Mouse (Mus musculus): ENCODE data around the gene Prg3. TPM values are rescaled to one million over a fixed set of nuclear protein-coding genes. Genes with fewer than 3 reads are reported as not detected.

Gene Prg3
- polyA plus RNA-seq, 1 experiment: not detected

DNA sequence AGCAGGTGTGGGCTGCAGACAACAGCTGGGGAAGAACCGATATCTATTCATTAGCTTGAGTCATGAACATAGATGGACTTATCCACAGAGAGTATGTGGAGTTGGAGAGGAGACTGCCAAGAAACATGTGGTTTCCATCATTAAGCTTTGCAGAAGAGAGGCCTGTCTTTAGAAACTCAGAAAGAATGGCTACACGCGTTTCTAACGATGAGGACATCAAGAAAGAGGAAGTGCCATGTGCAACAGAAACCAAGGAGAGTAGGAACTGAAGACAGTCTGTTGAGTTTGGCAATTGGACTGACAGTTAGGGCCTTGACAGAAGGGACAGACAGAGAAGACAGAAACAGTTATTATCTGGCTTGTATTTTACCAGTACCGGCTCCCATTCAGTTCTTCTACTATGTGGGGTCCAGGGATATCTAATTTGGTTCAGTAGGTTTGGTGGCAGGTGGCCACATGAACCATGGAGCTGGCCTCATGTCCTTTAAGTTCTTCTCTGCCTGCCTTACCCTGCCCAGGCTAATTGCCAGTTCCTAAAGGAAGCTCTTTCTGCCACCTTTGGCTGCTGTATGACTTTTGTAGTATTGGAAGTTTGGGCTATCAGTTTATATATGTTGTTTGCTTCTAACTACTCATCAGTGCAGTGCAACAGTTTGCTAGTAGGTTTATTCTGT is 20.6 kb upstream of the Prg3 start:
- Histone ChIP-seq H3K4me3 (replicated peaks; ENCODE audit: extremely low read depth, low read depth, low read length) (no peak overlapping the region), H3K4me1 (ENCODE audit: control insufficient read depth, insufficient read depth, low read length) (no peaks in the 10 kb centered on the region)
- WGBS: 72% methylated on average over 5 of the region's 5 CpGs
- no peak for DNase-seq
- no peak for TF ChIP-seq POLR2A (IDR thresholded peaks at IDR 0.05; ENCODE audit: borderline replicate concordance, extremely low read depth, low read depth, low read length)
- TF ChIP-seq CTCF (IDR thresholded peaks at IDR 0.05; ENCODE audit: insufficient read depth, low read length): no peak

DNA sequence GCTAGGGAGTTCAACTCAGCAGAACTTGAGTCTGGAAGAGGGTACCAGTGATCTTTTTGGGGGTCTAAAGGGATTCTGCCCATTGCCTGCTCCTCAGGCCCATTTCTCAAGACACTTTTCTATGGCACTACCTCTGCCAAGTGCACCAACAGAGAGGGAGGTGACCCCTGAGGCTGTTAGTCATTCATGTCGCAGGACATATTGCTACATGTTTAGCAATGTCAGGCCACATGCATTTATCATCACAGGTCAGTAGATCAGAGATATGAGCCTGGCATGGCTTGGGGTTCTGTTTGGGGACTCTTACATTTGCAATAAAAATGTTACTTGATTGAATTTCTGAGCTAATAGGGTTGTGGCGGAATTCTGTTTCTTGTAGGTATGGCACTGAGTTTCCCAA is 12.4 kb upstream of the Prg3 start:
- WGBS: 90% methylated on average over 2 of the region's 2 CpGs
- Histone ChIP-seq H3K4me3 (replicated peaks; ENCODE audit: extremely low read depth, low read depth, low read length) (no peak overlapping the region), H3K4me1 (ENCODE audit: control insufficient read depth, insufficient read depth, low read length) (no peaks in the 10 kb centered on the region)
- no peak for DNase-seq
- TF ChIP-seq POLR2A (IDR thresholded peaks at IDR 0.05; ENCODE audit: borderline replicate concordance, extremely low read depth, low read depth, low read length) (no peak), CTCF (IDR thresholded peaks at IDR 0.05; ENCODE audit: insufficient read depth, low read length) (no peak)

DNA sequence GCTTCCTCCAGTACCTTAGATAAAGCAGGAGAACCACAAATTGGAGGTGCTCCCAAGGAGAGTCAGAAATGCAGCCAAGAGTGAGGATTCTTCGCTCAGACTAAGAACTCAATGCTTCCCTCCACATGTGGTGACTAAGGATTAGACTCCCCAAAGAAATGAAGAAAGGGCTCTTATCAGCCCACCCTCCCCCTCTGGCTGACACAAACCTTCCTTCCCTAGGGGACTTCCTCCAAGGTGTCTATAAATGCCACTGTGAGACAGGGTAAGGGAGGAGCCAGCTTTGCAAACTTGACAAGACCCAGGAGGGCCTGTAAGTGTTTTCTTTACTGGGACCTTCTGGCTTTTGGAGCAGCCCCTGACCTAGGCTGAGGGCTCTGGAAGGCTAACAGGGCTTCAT is 7.8 kb upstream of the Prg3 start, which contains the start of gene Prg2:
Gene Prg2, plus strand, starts transcription at position 274 of the 400 bp plus-strand sequence.
- H3K4me1 ChIP-seq (ENCODE audit: control insufficient read depth, insufficient read depth, low read length): no peaks in the 10 kb centered on the region
- WGBS: 63% methylated on average over 1 of the region's 1 CpGs
- no peak for DNase-seq
- TF ChIP-seq POLR2A (IDR thresholded peaks at IDR 0.05; ENCODE audit: borderline replicate concordance, extremely low read depth, low read depth, low read length): no peak
- no peak for TF ChIP-seq CTCF (IDR thresholded peaks at IDR 0.05; ENCODE audit: insufficient read depth, low read length)
- H3K4me3 ChIP-seq (replicated peaks; ENCODE audit: extremely low read depth, low read depth, low read length): no peak within 1 kb of the TSS

DNA sequence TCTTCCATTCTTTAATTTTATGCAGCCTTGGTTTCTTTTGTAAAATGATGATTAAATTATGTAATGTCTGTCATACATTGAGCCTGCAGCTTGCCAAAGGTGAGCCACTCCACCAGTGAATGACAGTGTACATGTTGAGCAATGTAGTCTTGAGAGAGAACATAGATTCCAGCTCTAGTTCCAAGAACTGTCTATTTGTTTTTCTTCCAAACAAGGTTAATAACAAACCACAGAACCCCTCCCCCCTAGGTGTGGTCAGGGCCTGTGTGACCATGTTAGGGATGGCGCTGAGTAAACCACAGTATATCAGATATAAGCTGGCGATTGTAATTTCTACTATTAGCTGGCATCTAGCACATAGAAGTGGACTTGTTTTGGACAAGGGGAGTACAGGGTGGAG is 8.4 kb downstream of the Prg3 start:
- Histone ChIP-seq H3K4me3 (replicated peaks; ENCODE audit: extremely low read depth, low read depth, low read length) (no peak overlapping the region), H3K4me1 (ENCODE audit: control insufficient read depth, insufficient read depth, low read length) (peaks cover 4% of the 10 kb centered on the region; the same call in 1 of the 2 replicates)
- DNase-seq: no peak
- TF ChIP-seq POLR2A (IDR thresholded peaks at IDR 0.05; ENCODE audit: borderline replicate concordance, extremely low read depth, low read depth, low read length) (no peak), CTCF (IDR thresholded peaks at IDR 0.05; ENCODE audit: insufficient read depth, low read length) (no peak)
- 78% methylated on average over 2 of the region's 2 CpGs for WGBS

DNA sequence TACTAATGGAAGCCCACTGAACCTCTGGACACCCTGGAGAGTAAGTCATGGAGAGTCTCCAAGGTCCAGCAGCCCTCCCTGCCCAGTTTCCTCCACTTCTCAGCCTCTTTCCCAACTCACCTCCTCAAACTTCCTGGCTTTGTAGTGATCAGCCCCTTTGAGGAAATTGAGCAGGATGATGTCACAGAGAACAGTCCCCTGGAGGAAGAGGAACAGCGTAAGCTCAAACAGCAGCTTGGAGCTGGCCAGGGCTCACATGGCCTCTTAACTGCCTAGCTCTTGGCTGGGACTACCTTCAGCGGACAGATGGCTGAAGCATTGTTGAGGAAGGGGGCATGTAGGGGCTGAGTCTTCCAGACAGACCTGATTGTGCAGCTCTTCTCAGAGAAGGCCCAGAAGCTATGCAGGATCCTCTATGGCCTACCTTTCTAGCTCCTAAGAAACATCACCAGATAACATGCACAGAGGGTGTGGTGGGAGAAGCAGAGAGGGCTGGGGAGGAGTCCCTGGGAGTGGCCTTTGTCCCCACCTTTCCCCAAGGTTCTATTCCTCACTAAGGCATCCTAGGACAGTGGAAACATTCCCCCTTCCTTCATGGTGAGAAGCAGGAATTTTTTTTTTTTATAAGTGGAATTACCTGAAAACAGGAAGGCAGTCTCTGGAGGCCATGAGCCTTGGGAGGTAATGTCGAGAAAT is 11.6 kb downstream of the Prg3 start:
- no peak overlapping the region for H3K4me3 ChIP-seq (replicated peaks; ENCODE audit: extremely low read depth, low read depth, low read length)
- no peak for DNase-seq
- WGBS: 41% methylated on average over 3 of the region's 3 CpGs
- no peak for TF ChIP-seq CTCF (IDR thresholded peaks at IDR 0.05; ENCODE audit: insufficient read depth, low read length)
- no peak for TF ChIP-seq POLR2A (IDR thresholded peaks at IDR 0.05; ENCODE audit: borderline replicate concordance, extremely low read depth, low read depth, low read length)
- peaks cover 6% of the 10 kb centered on the region for H3K4me1 ChIP-seq (ENCODE audit: control insufficient read depth, insufficient read depth, low read length)

DNA sequence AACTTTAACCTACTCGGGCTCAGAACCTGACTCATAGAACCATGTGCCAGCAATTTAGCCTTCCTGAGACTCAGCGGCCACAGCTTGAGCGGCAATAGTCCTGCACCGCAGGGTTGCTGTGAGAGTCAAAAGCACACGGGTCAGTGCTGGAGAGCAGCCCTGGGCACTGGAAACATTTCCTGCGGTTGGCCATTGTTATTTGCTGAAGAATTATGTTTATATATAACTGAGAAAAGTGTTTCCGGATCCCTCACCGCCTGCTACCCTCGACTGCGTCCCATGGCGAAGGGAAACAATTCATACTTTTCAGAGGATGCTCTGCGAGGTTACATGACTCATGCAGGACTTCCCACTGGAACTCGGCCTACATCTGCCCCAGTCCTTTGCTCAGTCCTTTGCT is 13.5 kb downstream of the Prg3 start:
- peaks cover 6% of the 10 kb centered on the region for H3K4me1 ChIP-seq (ENCODE audit: control insufficient read depth, insufficient read depth, low read length)
- H3K4me3 ChIP-seq (replicated peaks; ENCODE audit: extremely low read depth, low read depth, low read length): no peak overlapping the region
- WGBS: 42% methylated on average over 13 of the region's 13 CpGs
- DNase-seq: no peak
- TF ChIP-seq CTCF (IDR thresholded peaks at IDR 0.05; ENCODE audit: insufficient read depth, low read length): no peak
- TF ChIP-seq POLR2A (IDR thresholded peaks at IDR 0.05; ENCODE audit: borderline replicate concordance, extremely low read depth, low read depth, low read length): 0 out of 2 replicates have a peak, but pooled peaks have one; percentile 24

DNA sequence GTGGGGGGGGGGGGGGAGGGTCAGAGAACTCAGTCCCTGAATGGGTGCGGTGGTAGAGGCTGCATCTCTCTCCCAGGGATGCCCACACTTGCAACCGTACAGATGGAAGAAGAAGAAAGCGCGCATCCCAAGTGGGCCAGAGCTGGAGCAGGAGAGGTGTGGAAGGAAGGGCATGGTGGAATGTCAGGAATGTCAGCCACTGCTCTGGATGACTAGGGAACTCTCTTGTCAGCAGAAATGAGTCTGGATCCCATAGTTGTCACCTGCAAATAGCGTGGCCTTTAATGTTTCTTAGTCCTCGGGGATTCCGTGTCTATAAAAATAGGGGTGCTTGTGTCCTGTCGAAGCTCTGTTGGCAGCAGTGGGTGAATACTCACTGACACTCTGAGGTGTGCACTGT is 14.6 kb downstream of the Prg3 start:
- 81% methylated on average over 8 of the region's 8 CpGs for WGBS
- TF ChIP-seq POLR2A (IDR thresholded peaks at IDR 0.05; ENCODE audit: borderline replicate concordance, extremely low read depth, low read depth, low read length) (no peak), CTCF (IDR thresholded peaks at IDR 0.05; ENCODE audit: insufficient read depth, low read length) (no peak)
- Histone ChIP-seq H3K4me1 (ENCODE audit: control insufficient read depth, insufficient read depth, low read length) (peaks cover 6% of the 10 kb centered on the region), H3K4me3 (replicated peaks; ENCODE audit: extremely low read depth, low read depth, low read length) (no peak overlapping the region)
- DNase-seq: no peak

DNA sequence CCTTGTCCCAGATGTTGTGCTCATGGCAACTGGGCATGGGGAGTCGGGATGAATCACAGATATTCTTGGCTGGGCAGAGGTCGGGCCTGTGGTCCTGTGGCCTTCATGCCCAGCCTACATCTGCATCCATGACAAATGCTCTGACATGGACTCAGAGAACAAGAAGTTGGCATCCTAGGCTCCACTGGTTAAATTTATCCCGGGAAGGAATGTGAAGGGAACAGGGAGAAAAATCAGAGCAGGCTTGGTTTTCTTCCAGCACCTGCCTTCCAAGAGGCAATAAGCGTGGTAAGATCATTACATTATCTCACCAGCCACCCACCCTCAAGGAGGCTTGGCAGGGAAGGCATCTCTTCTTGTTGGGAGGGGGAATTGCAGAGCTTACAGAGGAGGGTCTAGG is 16.3 kb downstream of the Prg3 start:
- peaks cover 6% of the 10 kb centered on the region for H3K4me1 ChIP-seq (ENCODE audit: control insufficient read depth, insufficient read depth, low read length)
- WGBS: 88% methylated on average over 4 of the region's 4 CpGs
- no peak for DNase-seq
- no peak overlapping the region for H3K4me3 ChIP-seq (replicated peaks; ENCODE audit: extremely low read depth, low read depth, low read length)
- TF ChIP-seq POLR2A (IDR thresholded peaks at IDR 0.05; ENCODE audit: borderline replicate concordance, extremely low read depth, low read depth, low read length) (no peak), CTCF (IDR thresholded peaks at IDR 0.05; ENCODE audit: insufficient read depth, low read length) (no peak)

DNA sequence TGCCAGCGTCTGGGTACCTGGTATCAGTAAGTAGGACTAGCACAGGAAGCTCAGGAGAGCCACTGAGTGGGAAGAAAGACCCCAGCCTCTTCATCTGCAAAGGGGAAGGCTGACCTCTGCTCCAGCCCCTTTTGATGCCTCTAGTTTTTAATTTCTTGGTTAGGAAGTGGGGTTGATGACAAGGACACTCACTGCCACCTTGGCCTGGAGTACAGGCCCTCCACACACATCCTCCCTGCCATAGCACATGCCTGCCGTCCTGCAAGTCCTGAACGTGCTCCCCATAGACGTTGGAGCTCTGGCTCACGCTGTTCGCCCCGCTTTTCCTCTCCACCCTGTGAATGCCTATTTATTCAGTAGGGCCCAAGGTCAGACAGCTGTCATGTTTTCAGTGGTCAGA is 18.6 kb downstream of the Prg3 start:
- Histone ChIP-seq H3K4me1 (ENCODE audit: control insufficient read depth, insufficient read depth, low read length) (peaks cover 2% of the 10 kb centered on the region; the same call in 1 of the 2 replicates), H3K4me3 (replicated peaks; ENCODE audit: extremely low read depth, low read depth, low read length) (no peak overlapping the region)
- WGBS: 84% methylated on average over 7 of the region's 7 CpGs
- TF ChIP-seq CTCF (IDR thresholded peaks at IDR 0.05; ENCODE audit: insufficient read depth, low read length) (no peak), POLR2A (IDR thresholded peaks at IDR 0.05; ENCODE audit: borderline replicate concordance, extremely low read depth, low read depth, low read length) (no peak)
- DNase-seq: no peak

DNA sequence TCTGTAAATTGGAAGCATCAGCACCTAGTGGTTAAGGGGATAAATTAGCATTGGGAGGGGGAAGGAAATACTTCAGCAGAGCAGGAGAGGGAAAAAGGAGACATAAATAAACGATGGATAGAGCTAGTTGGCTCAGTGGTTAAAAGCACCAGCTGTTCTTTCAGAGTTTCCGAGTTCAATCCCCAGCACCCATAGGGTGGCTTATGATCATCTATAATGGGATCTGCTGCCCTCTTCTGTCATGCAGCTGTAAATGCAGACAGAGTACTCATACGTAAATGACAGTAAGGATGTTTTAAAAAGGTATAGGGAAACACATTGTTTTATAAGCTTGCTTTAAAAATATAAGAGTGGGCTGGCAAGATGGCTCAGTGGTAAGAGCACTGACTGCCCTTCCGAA is 19.7 kb downstream of the Prg3 start:
- DNase-seq: no peak
- 0 out of 2 replicates have a peak, but pooled peaks have one; percentile 7 for TF ChIP-seq CTCF (IDR thresholded peaks at IDR 0.05; ENCODE audit: insufficient read depth, low read length)
- no peak for TF ChIP-seq POLR2A (IDR thresholded peaks at IDR 0.05; ENCODE audit: borderline replicate concordance, extremely low read depth, low read depth, low read length)
- H3K4me3 ChIP-seq (replicated peaks; ENCODE audit: extremely low read depth, low read depth, low read length): no peak overlapping the region
- H3K4me1 ChIP-seq (ENCODE audit: control insufficient read depth, insufficient read depth, low read length): no peaks in the 10 kb centered on the region
- 24% methylated on average over 4 of the region's 4 CpGs for WGBS
